Mouse (Mus musculus) MEL (cell line): ENCODE data around the gene Slc26a10. TPM values are rescaled to one million over a fixed set of nuclear protein-coding genes. Genes with fewer than 3 reads are reported as not detected.
"Not testable (repeated sequence)": the region's sequence is repeated elsewhere in the genome, so short reads cannot be mapped to it uniquely, and the experiment has no call there.

Experiments
- DNase-seq: peaks from one replicate; pipeline ENCODE4 v3.0.0; 2011; ENCODE audit warnings: low read depth, low spot score
- H3K27ac ChIP-seq: 2 replicates; pipeline ENCODE4 v1.5.1; 2012; ENCODE audit warnings: low read depth, mild to moderate bottlenecking, control low read depth, low read length, moderate library complexity; ENCODE audit not compliant: control insufficient read depth
- H3K27me3 ChIP-seq, 2 experiments: fragments of 150-350 bp in 1 of 2; sonication (generic) in 1 of 2; 2 replicates each; pipeline ENCODE4 v1.6.1; 2012; ENCODE audit warnings: low read length in 2 of 2, mild to moderate bottlenecking in 2 of 2, improper control_type of control experiment in 1 of 2, moderate library complexity in 1 of 2; ENCODE audit not compliant: insufficient read depth in 2 of 2, control insufficient read depth in 1 of 2
- H3K36me3 ChIP-seq, 2 experiments: 2 replicates each; pipeline ENCODE4 v1.6.1; 2012 to 2014; ENCODE audit warnings: low read length in 2 of 2, improper control_type of control experiment in 1 of 2, inconsistent platforms in 1 of 2, mild to moderate bottlenecking in 1 of 2; ENCODE audit not compliant: insufficient read depth in 2 of 2, control insufficient read depth in 1 of 2
- H3K4me1 ChIP-seq, 2 experiments: fragments of 150-350 bp in 1 of 2; sonication (generic) in 1 of 2; 2 replicates each; pipeline ENCODE4 v1.6.1; 2012; ENCODE audit warnings: low read length in 2 of 2, improper control_type of control experiment in 1 of 2, mild to moderate bottlenecking in 1 of 2; ENCODE audit not compliant: insufficient read depth in 2 of 2, control insufficient read depth in 1 of 2
- H3K4me3 ChIP-seq, 2 experiments: fragments of 150-350 bp in 1 of 2; sonication (generic) in 1 of 2; 2 replicates each; pipeline ENCODE4 v1.5.1; 2012; ENCODE audit warnings: low read depth in 2 of 2, low read length in 2 of 2, mild to moderate bottlenecking in 2 of 2, moderate library complexity in 2 of 2, control low read depth in 1 of 2, improper control_type of control experiment in 1 of 2; ENCODE audit not compliant: control insufficient read depth in 1 of 2, insufficient read depth in 1 of 2
- H3K79me2 ChIP-seq: 2 replicates; pipeline ENCODE4 v1.6.1; 2012; ENCODE audit warnings: mild to moderate bottlenecking, low read length, moderate library complexity; ENCODE audit not compliant: control insufficient read depth, poor library complexity, insufficient read depth
- H3K9ac ChIP-seq: 2 replicates; pipeline ENCODE4 v1.6.1; 2012; ENCODE audit warnings: low read depth, mild to moderate bottlenecking, control low read depth, low read length, moderate library complexity; ENCODE audit not compliant: control insufficient read depth, poor library complexity, severe bottlenecking
- H3K9me3 ChIP-seq: fragments of 150-350 bp; sonication (generic); replicated peaks from 2 replicates; pipeline ENCODE4 v1.6.1; 2012; ENCODE audit warnings: mild to moderate bottlenecking, low read length, improper control_type of control experiment, moderate library complexity; ENCODE audit not compliant: insufficient read depth
- BHLHE40 ChIP-seq: IDR thresholded peaks from 2 replicates; pipeline ENCODE4 v1.6.1; 2012; ENCODE audit warnings: low read depth, mild to moderate bottlenecking, inconsistent platforms, low read length, improper control_type of control experiment, borderline replicate concordance
- CHD1 ChIP-seq: IDR thresholded peaks from 2 replicates; pipeline ENCODE4 v1.6.1; 2012; ENCODE audit warnings: low read depth, mild to moderate bottlenecking, inconsistent platforms, low read length, improper control_type of control experiment
- CHD2 ChIP-seq: IDR thresholded peaks from 2 replicates; pipeline ENCODE4 v1.6.1; 2011; ENCODE audit warnings: low read length, improper control_type of control experiment
- EP300 ChIP-seq, 2 experiments: IDR thresholded peaks; 2 replicates each; pipeline ENCODE4 v1.6.1; 2011; ENCODE audit warnings: improper control_type of control experiment in 2 of 2, low read length in 2 of 2, low read depth in 1 of 2, mild to moderate bottlenecking in 1 of 2
- ETS1 ChIP-seq: IDR thresholded peaks from 2 replicates; pipeline ENCODE4 v1.6.1; 2012; ENCODE audit warnings: low read depth, mild to moderate bottlenecking, inconsistent platforms, low read length, improper control_type of control experiment, moderate library complexity
- GABPA ChIP-seq: IDR thresholded peaks from 2 replicates; pipeline ENCODE4 v1.6.1; 2012; ENCODE audit warnings: low read depth, mild to moderate bottlenecking, inconsistent platforms, low read length, improper control_type of control experiment, moderate library complexity
- HCFC1 ChIP-seq: IDR thresholded peaks from 2 replicates; pipeline ENCODE4 v1.6.1; 2012; ENCODE audit warnings: low read depth, mild to moderate bottlenecking, inconsistent platforms, low read length, improper control_type of control experiment, moderate library complexity
- JUND ChIP-seq: IDR thresholded peaks from 2 replicates; pipeline ENCODE4 v1.6.1; 2011; ENCODE audit warnings: low read depth, mild to moderate bottlenecking, improper control_type of control experiment, low read length
- KAT2A ChIP-seq: conservative IDR thresholded peaks from 2 replicates; pipeline ENCODE4 v1.6.1; 2012; ENCODE audit warnings: low read depth, low read length, improper control_type of control experiment, inconsistent platforms
- MAFK ChIP-seq: IDR thresholded peaks from 2 replicates; pipeline ENCODE4 v1.6.1; 2011; ENCODE audit warnings: low read depth, mild to moderate bottlenecking, low read length, improper control_type of control experiment, borderline replicate concordance
- MAX ChIP-seq: IDR thresholded peaks from 2 replicates; pipeline ENCODE4 v1.6.1; 2011; ENCODE audit warnings: low read length, improper control_type of control experiment
- MAZ ChIP-seq: IDR thresholded peaks from 2 replicates; pipeline ENCODE4 v1.6.1; 2012; ENCODE audit warnings: low read depth, mild to moderate bottlenecking, inconsistent platforms, low read length, improper control_type of control experiment
- MXI1 ChIP-seq: IDR thresholded peaks from 2 replicates; pipeline ENCODE4 v1.6.1; 2011; ENCODE audit warnings: mild to moderate bottlenecking, low read depth, low read length, improper control_type of control experiment
- MYB ChIP-seq: IDR thresholded peaks from 2 replicates; pipeline ENCODE4 v1.6.1; 2011; ENCODE audit warnings: mild to moderate bottlenecking, low read depth, low read length, improper control_type of control experiment
- MYC ChIP-seq: IDR thresholded peaks from 2 replicates; pipeline ENCODE4 v1.6.1; 2011; ENCODE audit warnings: low read depth, mild to moderate bottlenecking, low read length, improper control_type of control experiment, moderate library complexity
- POLR2A ChIP-seq, 2 experiments: IDR thresholded peaks; 2 replicates each; pipeline ENCODE4 v1.6.1; 2011 to 2012; ENCODE audit warnings: low read length in 2 of 2, mild to moderate bottlenecking in 2 of 2, control low read depth in 1 of 2, improper control_type of control experiment in 1 of 2, low read depth in 1 of 2, moderate library complexity in 1 of 2; ENCODE audit not compliant: control insufficient read depth in 1 of 2, insufficient read depth in 1 of 2, poor library complexity in 1 of 2
- SIN3A ChIP-seq: IDR thresholded peaks from 2 replicates; pipeline ENCODE4 v1.6.1; 2012; ENCODE audit warnings: low read length, improper control_type of control experiment, inconsistent platforms
- SMC3 ChIP-seq: IDR thresholded peaks from 2 replicates; pipeline ENCODE4 v1.6.1; 2011; ENCODE audit warnings: low read depth, low read length, improper control_type of control experiment
- TCF12 ChIP-seq: IDR thresholded peaks from 2 replicates; pipeline ENCODE4 v1.6.1; 2014; ENCODE audit warnings: low read depth, mild to moderate bottlenecking, inconsistent platforms, low read length, improper control_type of control experiment, moderate library complexity
- USF2 ChIP-seq, 2 experiments: IDR thresholded peaks; 2 replicates each; pipeline ENCODE4 v1.6.1; 2011 to 2012; ENCODE audit warnings: improper control_type of control experiment in 2 of 2, low read length in 2 of 2, borderline replicate concordance in 1 of 2, inconsistent platforms in 1 of 2, low read depth in 1 of 2, mild to moderate bottlenecking in 1 of 2; ENCODE audit not compliant: insufficient read depth in 1 of 2
- ZKSCAN1 ChIP-seq: IDR thresholded peaks from 2 replicates; pipeline ENCODE4 v1.6.1; 2012; ENCODE audit warnings: low read depth, mild to moderate bottlenecking, inconsistent platforms, low read length, improper control_type of control experiment, moderate library complexity
- ZMIZ1 ChIP-seq: IDR thresholded peaks from 2 replicates; pipeline ENCODE4 v1.6.1; 2012; ENCODE audit warnings: low read depth, mild to moderate bottlenecking, inconsistent platforms, low read length, improper control_type of control experiment, moderate library complexity
- polyA plus RNA-seq, 2 experiments: library from polyadenylated mRNA; stranded (reverse) in 1 of 2; unstranded in 1 of 2; fragments of >175 nt in 1 of 2; fragments of >200 nt in 1 of 2; gene quantifications; 2 replicates each; pipeline versions ENCODE4 v1.2.1 to v1.2.4; 2012; ENCODE audit warnings: low replicate concordance in 2 of 2, low read depth in 1 of 2; ENCODE audit not compliant: insufficient read length in 2 of 2, insufficient read depth in 1 of 2, missing spikeins in 1 of 2
- total RNA-seq: library from RNA; depleted of rRNA; stranded (reverse); fragments of 300-350 nt; gene quantifications from 2 replicates; pipeline ENCODE4 v1.2.3, GENCODE M21; 2012

The Slc26a10 gene
- total and polyA plus RNA-seq, 3 experiments = 1.1 to 1.3 TPM; not detected in 1

DNA sequence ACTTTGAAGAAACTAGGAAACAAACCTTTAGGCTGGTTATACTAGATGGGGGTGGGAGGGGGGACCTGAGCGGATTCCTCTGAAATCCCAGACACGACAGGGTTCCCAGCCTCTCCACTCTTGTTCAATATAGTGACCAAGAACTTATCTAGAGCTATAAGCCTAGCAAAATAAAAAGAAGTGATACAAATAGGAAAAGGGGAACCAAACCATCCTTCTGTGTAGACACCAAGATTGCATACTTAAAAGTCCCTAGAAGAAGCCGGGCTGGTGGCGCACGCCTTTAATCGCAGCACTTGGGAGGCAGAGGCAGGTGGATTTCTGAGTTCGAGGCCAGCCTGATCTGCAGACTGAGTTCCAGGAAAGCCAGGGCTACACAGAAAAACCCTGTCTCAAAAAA is 27.1 kb downstream of the Slc26a10 start:
- no peak overlapping the region for H3K4me3 ChIP-seq
- peaks cover 0 to 2% of the 10 kb centered on the region in 2 experiments; a peak in 1 of 4 replicates for H3K4me1 ChIP-seq
- H3K36me3 ChIP-seq = no peaks in the 10 kb centered on the region
- H3K9me3 ChIP-seq = no peaks in the 10 kb centered on the region
- no peaks in the 10 kb centered on the region for H3K27me3 ChIP-seq
- no peak for TF ChIP-seq MXI1
- no peak for TF ChIP-seq EP300 (IDR thresholded peaks at IDR 0.05; ENCODE audit: low read depth in 1 of 2, low read length in 2 of 2)
- TF ChIP-seq CHD2 = no peak
- TF ChIP-seq POLR2A (IDR thresholded peaks at IDR 0.05; ENCODE audit: control insufficient read depth in 1 of 2, insufficient read depth in 1 of 2, low read depth in 1 of 2, low read length in 2 of 2, poor library complexity in 1 of 2) = no peak
- TF ChIP-seq MYC = no peak
- no peak for TF ChIP-seq MAX
- TF ChIP-seq TCF12 = no peak
- no peak for TF ChIP-seq CHD1
- TF ChIP-seq MAFK = no peak
- TF ChIP-seq MYB = no peak
- TF ChIP-seq, all 39 proteins: peak for 0
- Histone ChIP-seq H3K9ac (no peak overlapping the region), H3K27ac (no peak overlapping the region), H3K79me2 (no peaks in the 10 kb centered on the region)
- DNase-seq = no peak

DNA sequence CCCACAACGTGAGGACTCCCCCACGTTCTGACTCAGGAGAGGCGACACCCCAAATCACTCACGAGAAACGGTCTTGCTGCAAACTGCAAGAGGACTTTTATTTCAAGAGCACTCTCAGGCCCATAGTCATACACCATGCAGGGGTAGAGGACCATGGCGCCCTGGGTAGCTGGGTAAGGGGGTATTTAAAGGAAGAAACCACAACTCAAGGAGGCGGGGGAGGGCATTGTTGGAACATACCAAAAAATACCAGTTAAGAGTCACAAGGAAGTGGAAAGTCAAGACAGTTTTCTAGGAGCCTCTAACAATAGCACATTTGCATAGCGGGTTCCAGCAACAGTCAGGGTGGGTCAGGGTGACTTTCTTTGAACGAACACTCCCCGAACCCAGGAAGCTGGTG is 27.9 kb downstream of the Slc26a10 start:
- not testable (repeated sequence) for H3K79me2 ChIP-seq, H3K27ac ChIP-seq, H3K4me1 ChIP-seq, H3K36me3 ChIP-seq, H3K27me3 ChIP-seq, DNase-seq, H3K9ac ChIP-seq, H3K9me3 ChIP-seq, H3K4me3 ChIP-seq

DNA sequence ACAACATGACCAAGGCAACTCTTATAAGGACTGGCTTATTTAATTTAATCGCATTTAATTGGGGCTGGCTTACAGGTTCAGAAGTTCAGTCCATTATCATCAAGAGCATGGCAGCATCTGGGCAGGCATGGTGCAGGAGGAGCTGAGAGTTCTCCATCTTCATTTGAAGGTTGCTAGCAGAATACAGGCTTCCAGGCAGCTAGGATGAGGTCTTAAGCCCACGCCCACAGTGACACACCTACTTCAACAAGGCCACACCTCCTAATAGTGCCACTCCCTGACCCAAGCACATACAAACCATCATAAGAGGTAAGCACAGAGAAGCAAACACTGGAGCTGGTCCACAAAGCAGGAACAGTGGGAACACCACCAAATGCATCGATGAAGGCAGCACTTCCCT is 29.2 kb downstream of the Slc26a10 start:
- not testable (repeated sequence) for H3K36me3 ChIP-seq, H3K9ac ChIP-seq, DNase-seq, H3K79me2 ChIP-seq, H3K27ac ChIP-seq, H3K9me3 ChIP-seq, H3K27me3 ChIP-seq, H3K4me3 ChIP-seq, H3K4me1 ChIP-seq

DNA sequence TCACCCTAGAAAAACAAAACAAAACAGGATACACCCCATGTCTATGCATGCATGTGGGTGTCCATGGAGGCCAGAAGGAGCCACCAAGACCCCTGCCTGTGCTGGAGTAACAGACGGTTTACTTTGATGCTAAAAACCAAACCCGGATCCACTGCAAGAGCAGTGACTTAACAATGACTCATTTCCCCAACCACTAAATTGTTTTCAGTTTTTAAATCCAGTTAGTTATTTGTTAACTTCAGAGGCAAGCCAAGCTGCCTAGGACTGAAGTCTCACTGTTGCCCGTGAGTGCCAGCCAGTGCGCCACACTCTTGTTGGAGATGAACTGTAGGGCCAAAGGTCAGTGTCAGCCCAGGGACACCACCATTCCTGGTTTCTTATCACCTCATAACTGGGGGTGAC is 30.0 kb downstream of the Slc26a10 start:
- no peak overlapping the region for H3K4me3 ChIP-seq
- TF ChIP-seq HCFC1 (no peak), SIN3A (no peak), SMC3 (no peak), BHLHE40 (no peak), ZKSCAN1 (no peak), ETS1 (no peak), TCF12 (no peak), JUND (no peak), MAZ (no peak), KAT2A (no peak), EP300 (IDR thresholded peaks at IDR 0.05; ENCODE audit: low read depth in 1 of 2, low read length in 2 of 2) (no peak), GABPA (no peak), USF2 (IDR thresholded peaks at IDR 0.05; ENCODE audit: borderline replicate concordance in 1 of 2, insufficient read depth in 1 of 2, low read depth in 1 of 2, low read length in 2 of 2) (no peak), ZMIZ1 (no peak), MAX (no peak)

More for the DNA sequence above, 30.0 kb downstream of the Slc26a10 start:
- no peaks in the 10 kb centered on the region for H3K36me3 ChIP-seq
- no peak for DNase-seq
- H3K79me2 ChIP-seq = no peaks in the 10 kb centered on the region
- no peak overlapping the region for H3K9ac ChIP-seq
- H3K9me3 ChIP-seq = no peaks in the 10 kb centered on the region
- no peaks in the 10 kb centered on the region for H3K27me3 ChIP-seq
- H3K27ac ChIP-seq = no peak overlapping the region
- no peaks in the 10 kb centered on the region for H3K4me1 ChIP-seq
